Mouse (Mus musculus) induced T-regulatory cell, adult 2 months (primary cell): Measurements from ENCODE around the gene Glb1.
"Not testable (repeated sequence)": the region's sequence is repeated elsewhere in the genome, so short reads cannot be mapped to it uniquely, and the experiment has no call there.

ENCODE experiments used
- DNase-seq: peaks from one replicate; pipeline ENCODE4 v3.0.0-alpha.2; 2012; ENCODE audit warnings: low read depth

Glb1 gene

GRCm38 (mm10) chr9:114501111-114501510 is 100.2 kb downstream of the Glb1 start:
- no peak for DNase-seq

GRCm38 (mm10) chr9:114501913-114502312 is 101.0 kb downstream of the Glb1 start:
- DNase-seq: no peak

- DNase-seq: no peak
These were observed 102.0 kb downstream of the Glb1 start for GRCm38 (mm10) chr9:114502711-114503427.

GRCm38 (mm10) chr9:114504816-114505215 is 103.9 kb downstream of the Glb1 start, which contains the start of gene Ccr4:
Ccr4 (minus strand) TSS chr9:114504916.
- DNase-seq: no peak

- no peak for DNase-seq
These were observed 105.7 kb downstream of the Glb1 start for GRCm38 (mm10) chr9:114506564-114506963.

GRCm38 (mm10) chr9:114507421-114507820 is 106.5 kb downstream of the Glb1 start:
- peak; percentile 75 for DNase-seq

- peak; percentile 70 for DNase-seq
These were observed 108.9 kb downstream of the Glb1 start for GRCm38 (mm10) chr9:114509785-114510184.

GRCm38 (mm10) chr9:114512831-114513230 is 112.0 kb downstream of the Glb1 start:
- DNase-seq: no peak

GRCm38 (mm10) chr9:114515364-114515763 is 114.5 kb downstream of the Glb1 start, which contains the start of gene C130032M10Rik:
C130032M10Rik (plus strand) TSS chr9:114515697.
- no peak for DNase-seq

GRCm38 (mm10) chr9:114517924-114518497 is 117.1 kb downstream of the Glb1 start:
- no peak for DNase-seq

- DNase-seq: no peak
These were observed 118.1 kb downstream of the Glb1 start for GRCm38 (mm10) chr9:114518812-114519477.

- not testable (repeated sequence) for DNase-seq
These were observed 119.7 kb downstream of the Glb1 start for GRCm38 (mm10) chr9:114520529-114520928.

GRCm38 (mm10) chr9:114522041-114522440 is 121.2 kb downstream of the Glb1 start:
- DNase-seq: no peak

- DNase-seq: no peak
These were observed 121.6 kb downstream of the Glb1 start for GRCm38 (mm10) chr9:114522501-114522900.
